Mouse (Mus musculus): ENCODE results near the gene Cacna1s.

GRCm38 (mm10) chr1:136128944-136129589 is 76.5 kb downstream of the Cacna1s start:
- TF ChIP-seq POLR2A (IDR thresholded peaks at IDR 0.05; ENCODE audit: low read depth, low read length): no peak
- TF ChIP-seq CTCF (IDR thresholded peaks at IDR 0.05; ENCODE audit: extremely low read depth, insufficient read length, insufficient replicate concordance, low read depth, low read length): no peak

All from small intestine, adult 2 months (tissue).